8 mouse cellular contexts compared by ENCODE assay signal in the genomic region with DNA sequence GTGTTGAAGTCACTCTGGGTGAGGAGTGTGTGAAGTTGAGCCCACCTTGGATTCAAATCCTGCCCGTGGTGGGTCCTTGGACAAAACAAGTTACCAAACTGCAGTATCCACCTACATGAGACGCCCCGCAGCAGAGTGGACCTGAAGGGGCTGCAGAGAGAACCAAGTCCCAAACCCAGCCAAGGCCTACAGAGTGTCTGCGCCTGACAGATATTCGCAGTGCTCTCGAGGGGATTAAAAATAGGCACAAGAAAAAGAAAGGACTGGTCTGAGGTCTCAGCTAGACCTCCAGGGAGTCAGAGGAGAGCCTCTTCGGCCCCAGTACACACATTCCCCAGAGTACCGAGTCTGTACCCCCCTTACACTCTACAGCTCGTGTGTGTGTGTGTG. TPM values are rescaled to one million over a fixed set of nuclear protein-coding genes. Genes with fewer than 3 reads are reported as not detected.
DNase-seq lines count a peak whose midpoint lies in the region; ATAC-seq and TF ChIP-seq lines count a peak whose summit lies in the region.

No protein-coding gene starts in this region.

- H3K79me2 ChIP-seq in myocyte (ENCODE audit: control insufficient read depth, insufficient read depth): no peaks in the 10 kb centered on the region

- no peak for DNase-seq in kidney, postnatal 14 days
- DNase-seq in hindbrain, postnatal 0 days (ENCODE audit: low spot score): no peak
- no peak for DNase-seq in natural killer cell, adult 2 months (ENCODE audit: low spot score in 2 of 2)
- DNase-seq in gastrocnemius, adult 18-20 months (ENCODE audit: low spot score): no peak

- H3K4me3 ChIP-seq in kidney, embryonic 16.5 days (ENCODE audit: low read length): peak overlapping the region; percentile 62
- H3K4me3 ChIP-seq in embryonic facial prominence, embryonic 12.5 days: peak overlapping the region; percentile 60
- H3K4me3 ChIP-seq in hindbrain, postnatal 0 days (ENCODE audit: low read length): peak overlapping the region; percentile 63
- peak overlapping the region; percentile 16 for H3K4me3 ChIP-seq in myocyte

- no peak for ATAC-seq in kidney, embryonic 16.5 days (ENCODE audit: low FRiP score, low TSS enrichment)
- no peak for ATAC-seq in embryonic facial prominence, embryonic 12.5 days (ENCODE audit: insufficient number of reproducible peaks, insufficient read depth, low FRiP score, low TSS enrichment)
- no peak for ATAC-seq in hindbrain, postnatal 0 days
- ATAC-seq in activated CD4-positive, CD25-positive, alpha-beta regulatory T cell, adult 4 months: no peak

- no peak for TF ChIP-seq POLR2A in myocyte (IDR thresholded peaks at IDR 0.05; ENCODE audit: insufficient read length, low read depth)

- peaks cover 9% of the 10 kb centered on the region; the same call in 1 of the 2 replicates for H3K27me3 ChIP-seq in kidney, embryonic 16.5 days (ENCODE audit: insufficient read depth, low read length)
- H3K27me3 ChIP-seq in embryonic facial prominence, embryonic 12.5 days: peaks cover 33% of the 10 kb centered on the region
- H3K27me3 ChIP-seq in hindbrain, postnatal 0 days (ENCODE audit: insufficient read depth, low read length): no peaks in the 10 kb centered on the region
- peaks cover 9% of the 10 kb centered on the region for H3K27me3 ChIP-seq in myocyte (ENCODE audit: control insufficient read depth, insufficient read depth, insufficient read length)

- 37% methylated on average over 9 of the region's 9 CpGs for WGBS in kidney, embryonic 16.5 days
- 36% methylated on average over 9 of the region's 9 CpGs for WGBS in embryonic facial prominence, embryonic 12.5 days
- 35% methylated on average over 9 of the region's 9 CpGs for WGBS in hindbrain, postnatal 0 days

- no peak overlapping the region for H3K27ac ChIP-seq in kidney, embryonic 16.5 days (ENCODE audit: low read length)
- H3K27ac ChIP-seq in embryonic facial prominence, embryonic 12.5 days: no peak overlapping the region
- no peak overlapping the region for H3K27ac ChIP-seq in hindbrain, postnatal 0 days

- H3K36me3 ChIP-seq in kidney, embryonic 16.5 days (ENCODE audit: insufficient read depth, low read length): no peaks in the 10 kb centered on the region
- no peaks in the 10 kb centered on the region for H3K36me3 ChIP-seq in embryonic facial prominence, embryonic 12.5 days
- no peaks in the 10 kb centered on the region for H3K36me3 ChIP-seq in hindbrain, postnatal 0 days (ENCODE audit: insufficient read depth, low read length)
- no peaks in the 10 kb centered on the region for H3K36me3 ChIP-seq in myocyte (ENCODE audit: control insufficient read depth, insufficient read depth)

- H3K9me3 ChIP-seq in kidney, embryonic 16.5 days (ENCODE audit: low read length): no peaks in the 10 kb centered on the region
- H3K9me3 ChIP-seq in embryonic facial prominence, embryonic 12.5 days: no peaks in the 10 kb centered on the region
- H3K9me3 ChIP-seq in hindbrain, postnatal 0 days (ENCODE audit: low read length): no peaks in the 10 kb centered on the region

- peak overlapping the region; percentile 42 for H3ac ChIP-seq in myocyte (ENCODE audit: control insufficient read depth, insufficient read length)

- peaks cover 32% of the 10 kb centered on the region for H3K4me1 ChIP-seq in kidney, embryonic 16.5 days (ENCODE audit: insufficient read depth, low read length)
- peaks cover 20% of the 10 kb centered on the region for H3K4me1 ChIP-seq in embryonic facial prominence, embryonic 12.5 days
- peaks cover 5% of the 10 kb centered on the region; the same call in 1 of the 2 replicates for H3K4me1 ChIP-seq in hindbrain, postnatal 0 days (ENCODE audit: insufficient read depth, low read length)

- H3K4me2 ChIP-seq in kidney, embryonic 16.5 days (replicated peaks; ENCODE audit: low read depth, low read length): peak overlapping the region; percentile 98
- peak overlapping the region; percentile 90 for H3K4me2 ChIP-seq in embryonic facial prominence, embryonic 12.5 days (replicated peaks)
- peak overlapping the region; percentile 88 for H3K4me2 ChIP-seq in hindbrain, postnatal 0 days (ENCODE audit: low read depth, low read length)
- peak overlapping the region; percentile 58 for H3K4me2 ChIP-seq in myocyte (ENCODE audit: low read depth)

- H3K9ac ChIP-seq in kidney, embryonic 16.5 days (replicated peaks; ENCODE audit: low read length): peak overlapping the region; percentile 76
- H3K9ac ChIP-seq in embryonic facial prominence, embryonic 12.5 days: peak overlapping the region; percentile 73
- peak overlapping the region; percentile 77 for H3K9ac ChIP-seq in hindbrain, postnatal 0 days (replicated peaks; ENCODE audit: low read length)

- no peak for TF ChIP-seq CTCF in hindbrain, postnatal 0 days (IDR thresholded peaks at IDR 0.05; ENCODE audit: low read depth)

TF ChIP-seq in myocyte, 11 proteins besides CTCF, POLR2A, EP300 and RAD21:
- TF ChIP-seq TCF12 (IDR thresholded peaks at IDR 0.05; ENCODE audit: insufficient read depth, poor library complexity, severe bottlenecking) (no peak), USF1 (IDR thresholded peaks at IDR 0.05; ENCODE audit: low read depth) (no peak), MAX (IDR thresholded peaks at IDR 0.05; ENCODE audit: low read depth) (no peak), CEBPB (IDR thresholded peaks at IDR 0.05; ENCODE audit: insufficient read depth, poor library complexity, severe bottlenecking) (no peak), TCF3 (IDR thresholded peaks at IDR 0.05; ENCODE audit: insufficient read length, low read depth) (no peak), REST (IDR thresholded peaks at IDR 0.05; ENCODE audit: insufficient read depth, insufficient read length) (no peak), SRF (IDR thresholded peaks at IDR 0.05; ENCODE audit: control insufficient read depth, insufficient read length, low read depth) (no peak), POLR2AphosphoS2 (IDR thresholded peaks at IDR 0.05; ENCODE audit: insufficient read length, low read depth) (no peak), E2F4 (IDR thresholded peaks at IDR 0.05; ENCODE audit: insufficient read depth) (no peak), MYOG (IDR thresholded peaks at IDR 0.05; ENCODE audit: control insufficient read depth in 1 of 3, insufficient read depth in 1 of 3, insufficient read length in 2 of 3, low read depth in 2 of 3) (no peak), MYOD1 (IDR thresholded peaks at IDR 0.05; ENCODE audit: control insufficient read depth in 1 of 3, insufficient read length in 2 of 3, low read depth in 2 of 3) (no peak)

RNA-seq across cellular contexts. Expression of a gene that starts 0.6 kb away (rescaled TPM):
- 3.0 and 3.4 TPM in 2 replicates for polyA plus RNA-seq in kidney, embryonic 16.5 days (2015; fragmentation: Nextera tagmentation; extraction: Ambion mirVana)
- 9.6 and 9.9 TPM in 2 replicates for polyA plus RNA-seq in embryonic facial prominence, embryonic 12.5 days (2016; fragmentation: Nextera tagmentation; extraction: Ambion mirVana)
- 33.5 and 38.4 TPM in 2 replicates for total RNA-seq in hindbrain, postnatal 0 days (2014; rRNA removed)
- polyA plus RNA-seq in hindbrain, postnatal 0 days (2015; fragmentation: Nextera tagmentation; extraction: Ambion mirVana): 19.6 and 20.1 TPM in 2 replicates
- 41.3 TPM for polyA plus RNA-seq in myocyte (2012; fragmentation: generic; extraction: Trizol)
- total RNA-seq in gastrocnemius, adult 18-20 months (2021): 10 to 100 TPM; 67.3 to 72.7 TPM
- under 1 TPM; 0.28 to 0.56 TPM for polyA plus RNA-seq in activated CD4-positive, CD25-positive, alpha-beta regulatory T cell, adult 4 months (2017; shearing (Covaris generic))

RNA-seq across cellular contexts. Expression of a gene that starts 14.3 kb away (rescaled TPM):
- polyA plus RNA-seq in kidney, embryonic 16.5 days (2015; fragmentation: Nextera tagmentation; extraction: Ambion mirVana): 1.6 and 2.2 TPM in 2 replicates
- polyA plus RNA-seq in embryonic facial prominence, embryonic 12.5 days (2016; fragmentation: Nextera tagmentation; extraction: Ambion mirVana): 3.6 and 4.7 TPM in 2 replicates
- 270 and 290 TPM in 2 replicates for total RNA-seq in hindbrain, postnatal 0 days (2014; rRNA removed)
- 179 and 202 TPM in 2 replicates for polyA plus RNA-seq in hindbrain, postnatal 0 days (2015; fragmentation: Nextera tagmentation; extraction: Ambion mirVana)
- 0.12 TPM for polyA plus RNA-seq in myocyte (2012; fragmentation: generic; extraction: Trizol)
- total RNA-seq in gastrocnemius, adult 18-20 months (2021): not detected
- not detected for polyA plus RNA-seq in activated CD4-positive, CD25-positive, alpha-beta regulatory T cell, adult 4 months (2017; shearing (Covaris generic))

RNA-seq across cellular contexts. Expression of a gene that starts 30.8 kb away (rescaled TPM):
- polyA plus RNA-seq in kidney, embryonic 16.5 days (2015; fragmentation: Nextera tagmentation; extraction: Ambion mirVana): 11.5 and 14.5 TPM in 2 replicates
- polyA plus RNA-seq in embryonic facial prominence, embryonic 12.5 days (2016; fragmentation: Nextera tagmentation; extraction: Ambion mirVana): 6.3 and 7.6 TPM in 2 replicates
- total RNA-seq in hindbrain, postnatal 0 days (2014; rRNA removed): not detected in 2 replicates
- polyA plus RNA-seq in hindbrain, postnatal 0 days (2015; fragmentation: Nextera tagmentation; extraction: Ambion mirVana): 0.19 and 0.39 TPM in 2 replicates
- polyA plus RNA-seq in myocyte (2012; fragmentation: generic; extraction: Trizol): 0.41 TPM
- not detected for total RNA-seq in gastrocnemius, adult 18-20 months (2021)
- not detected for polyA plus RNA-seq in activated CD4-positive, CD25-positive, alpha-beta regulatory T cell, adult 4 months (2017; shearing (Covaris generic))

RNA-seq across cellular contexts. Expression of a gene that starts 53.3 kb away (rescaled TPM):
- polyA plus RNA-seq in kidney, embryonic 16.5 days (2015; fragmentation: Nextera tagmentation; extraction: Ambion mirVana): 23.2 and 25.6 TPM in 2 replicates
- polyA plus RNA-seq in embryonic facial prominence, embryonic 12.5 days (2016; fragmentation: Nextera tagmentation; extraction: Ambion mirVana): 27.9 and 28.7 TPM in 2 replicates
- 35.9 and 36.8 TPM in 2 replicates for total RNA-seq in hindbrain, postnatal 0 days (2014; rRNA removed)
- polyA plus RNA-seq in hindbrain, postnatal 0 days (2015; fragmentation: Nextera tagmentation; extraction: Ambion mirVana): 16.2 and 16.9 TPM in 2 replicates
- 7.8 TPM for polyA plus RNA-seq in myocyte (2012; fragmentation: generic; extraction: Trizol)
- 1 to 10 TPM; 2.9 to 4.1 TPM for total RNA-seq in gastrocnemius, adult 18-20 months (2021)
- 10 to 100 TPM; 24.4 to 26.3 TPM for polyA plus RNA-seq in activated CD4-positive, CD25-positive, alpha-beta regulatory T cell, adult 4 months (2017; shearing (Covaris generic))

RNA-seq across cellular contexts. Expression of a gene that starts 53.4 kb away (rescaled TPM):
- polyA plus RNA-seq in kidney, embryonic 16.5 days (2015; fragmentation: Nextera tagmentation; extraction: Ambion mirVana): 85.0 and 89.6 TPM in 2 replicates
- 90.2 and 91.4 TPM in 2 replicates for polyA plus RNA-seq in embryonic facial prominence, embryonic 12.5 days (2016; fragmentation: Nextera tagmentation; extraction: Ambion mirVana)
- total RNA-seq in hindbrain, postnatal 0 days (2014; rRNA removed): 56.0 and 79.6 TPM in 2 replicates
- polyA plus RNA-seq in hindbrain, postnatal 0 days (2015; fragmentation: Nextera tagmentation; extraction: Ambion mirVana): 101 and 102 TPM in 2 replicates
- polyA plus RNA-seq in myocyte (2012; fragmentation: generic; extraction: Trizol): 183 TPM
- total RNA-seq in gastrocnemius, adult 18-20 months (2021): 10 to 100 TPM; 38.8 to 39.5 TPM
- polyA plus RNA-seq in activated CD4-positive, CD25-positive, alpha-beta regulatory T cell, adult 4 months (2017; shearing (Covaris generic)): 10 to 100 TPM; 26.3 to 28.5 TPM

Comparison
In these comparisons a context has a peak if more than half of its experiments do, and no peak if none do; other contexts are left out.
1. RNA of a gene that starts 14.3 kb away (polyA plus RNA-seq): 179 to 202 TPM in hindbrain, postnatal 0 days; 3.6 to 4.7 TPM in embryonic facial prominence, embryonic 12.5 days, 1.6 to 2.2 TPM in kidney, embryonic 16.5 days, 0.12 TPM in myocyte (single experiment) and not detected in activated CD4-positive, CD25-positive, alpha-beta regulatory T cell, adult 4 months; every median in the first group is over 10 times any median in the second.
2. Peak in every context shown above with its lines, with median percentiles within 50 percentile points of each other: H3K4me2 ChIP-seq, H3K4me3 ChIP-seq and H3K9ac ChIP-seq.